Mouse (Mus musculus): ENCODE results near the gene Gldc.
"Not testable (repeated sequence)": the region's sequence is repeated elsewhere in the genome, so short reads cannot be mapped to it uniquely, and the experiment has no call there.

Gene Gldc

DNA sequence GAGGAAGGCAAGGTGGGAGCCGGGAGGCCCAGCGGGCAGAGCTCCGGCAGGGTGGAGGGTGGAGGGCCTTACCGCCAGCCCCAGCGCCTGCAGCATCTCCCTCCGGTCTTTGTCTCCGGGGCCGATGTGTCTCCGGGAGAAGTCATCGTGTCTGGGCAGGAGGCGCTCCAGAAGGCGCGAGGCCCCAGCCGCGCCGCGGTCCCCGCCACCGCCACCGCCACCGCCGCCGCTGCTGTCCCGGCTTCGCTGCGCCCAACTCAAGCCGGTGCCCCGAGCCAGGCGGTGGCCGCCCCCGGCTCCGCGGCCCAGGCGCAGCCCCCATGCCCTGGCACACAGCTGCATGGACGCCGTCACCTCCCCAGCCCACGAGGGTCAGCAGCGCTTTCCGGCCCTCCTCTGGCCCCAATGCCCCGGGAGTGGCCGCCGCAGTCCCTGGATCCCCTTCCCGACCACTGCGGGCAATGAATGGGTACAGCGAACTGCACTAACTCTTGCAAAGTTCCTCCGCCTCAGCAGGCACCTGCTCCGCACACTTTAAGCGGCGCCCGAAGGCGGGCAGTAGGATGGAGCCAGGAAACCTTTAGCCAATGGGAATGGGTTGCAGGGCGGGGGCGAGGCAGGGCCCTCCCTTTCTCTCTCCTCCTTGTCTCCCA lies at the start of gene Gldc:
Gldc (minus strand) TSS at position 511 of the 653 bp plus-strand sequence.
- DNase-seq (ENCODE audit: low spot score in 2 of 2) = peak; percentile 42 to 66

DNA sequence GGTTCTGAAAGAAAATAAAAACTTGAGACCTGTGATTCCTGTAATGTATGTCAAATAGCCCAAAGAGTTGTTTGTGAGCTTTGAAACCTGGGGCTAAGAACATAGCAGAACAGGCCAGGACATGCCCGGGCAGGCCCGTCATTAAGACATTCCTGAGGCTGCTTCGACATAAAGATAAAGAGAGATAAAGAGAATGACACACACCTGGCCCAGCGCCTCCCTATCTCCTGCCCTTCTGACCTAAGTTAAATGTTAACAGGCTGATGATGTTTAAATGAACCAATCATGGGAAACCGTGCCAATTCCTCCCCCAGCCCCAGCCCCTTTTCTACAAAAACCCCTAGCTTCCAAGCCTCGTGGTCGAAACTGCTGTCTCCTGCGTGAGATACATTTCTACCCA lies 47.4 kb upstream of the Gldc start:
- DNase-seq (ENCODE audit: low spot score in 2 of 2) = not testable (repeated sequence)

DNA sequence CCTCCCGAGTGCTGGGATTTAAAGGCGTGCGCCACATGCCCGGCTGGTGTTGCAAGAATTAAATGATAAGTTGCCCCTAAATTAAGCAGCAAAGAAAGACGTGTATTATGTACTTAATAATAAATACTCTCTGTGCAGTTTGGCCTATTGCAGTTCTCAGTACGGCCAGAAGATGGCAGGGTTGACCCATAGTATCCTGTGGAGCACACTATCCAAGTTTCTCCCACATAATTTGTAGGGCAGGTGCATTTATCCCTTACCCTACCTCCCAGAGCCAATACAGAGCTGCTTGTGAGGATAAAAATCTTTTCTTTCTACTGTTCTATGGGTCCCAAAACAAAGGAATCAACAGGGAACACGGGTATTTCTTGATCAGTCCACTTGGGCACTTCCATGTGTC lies 42.1 kb upstream of the Gldc start:
- DNase-seq (ENCODE audit: low spot score in 2 of 2) = peak; percentile 41 to 69

DNA sequence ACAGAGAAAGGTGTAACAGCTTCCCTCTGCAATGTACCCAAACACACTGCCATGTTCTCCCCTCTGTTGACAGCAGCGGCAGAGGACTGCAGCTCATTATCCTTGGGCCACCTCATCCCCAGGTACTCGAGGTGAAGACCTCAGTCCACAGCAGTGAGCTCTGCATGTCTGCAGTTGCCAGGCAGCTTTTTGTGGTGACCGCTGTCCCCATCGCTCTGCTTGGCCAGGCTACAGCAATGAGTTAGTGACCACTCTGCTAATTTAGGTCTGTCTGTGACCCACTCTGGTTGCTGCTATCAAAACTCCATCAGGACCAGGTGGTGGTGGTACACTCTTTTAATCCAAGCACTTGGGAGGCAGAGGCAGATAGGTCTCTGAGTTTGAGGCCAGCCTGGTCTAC lies 41.0 kb upstream of the Gldc start:
- no peak for DNase-seq (ENCODE audit: low spot score in 2 of 2)

DNA sequence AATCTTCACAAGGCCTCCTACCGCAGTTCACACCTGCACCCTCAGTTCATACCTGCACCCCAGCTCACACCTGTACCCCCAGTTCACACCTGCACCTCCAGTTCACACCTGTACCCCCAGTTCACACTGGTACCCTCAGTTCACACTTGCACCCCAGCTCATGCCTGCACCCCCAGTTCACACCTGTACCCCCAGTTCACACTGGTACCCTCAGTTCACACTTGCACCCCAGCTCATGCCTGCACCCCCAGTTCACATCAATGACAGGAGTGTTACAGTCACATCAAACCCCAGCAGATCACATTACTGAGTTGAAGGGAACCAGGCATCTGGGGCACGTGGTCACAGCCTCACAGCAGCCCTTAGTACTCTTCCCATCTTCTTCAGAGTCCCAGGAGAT lies 40.5 kb upstream of the Gldc start:
- not testable (repeated sequence) for DNase-seq (ENCODE audit: low spot score in 2 of 2)

DNA sequence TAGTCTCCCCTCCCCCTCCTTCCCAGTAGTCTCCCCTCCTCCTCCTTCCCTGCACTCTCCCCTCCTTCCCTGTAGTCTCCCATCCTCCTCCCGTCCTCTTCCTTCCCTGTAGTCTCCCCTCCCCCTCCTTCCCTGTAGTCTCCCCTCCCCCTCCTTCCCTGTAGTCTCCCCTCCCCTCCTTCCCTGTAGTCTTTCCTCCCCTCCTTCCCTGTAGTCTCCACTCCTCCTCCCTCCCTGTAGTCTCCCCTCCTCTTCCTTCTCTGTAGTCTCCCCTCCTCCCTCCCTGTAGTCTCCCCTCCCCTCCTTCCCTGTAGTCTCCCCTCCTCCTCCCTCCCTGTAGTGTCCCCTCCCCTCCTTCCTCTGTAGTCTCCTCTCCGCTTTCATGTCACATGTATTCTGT lies 38.8 kb upstream of the Gldc start:
- no peak for DNase-seq (ENCODE audit: low spot score in 2 of 2)

DNA sequence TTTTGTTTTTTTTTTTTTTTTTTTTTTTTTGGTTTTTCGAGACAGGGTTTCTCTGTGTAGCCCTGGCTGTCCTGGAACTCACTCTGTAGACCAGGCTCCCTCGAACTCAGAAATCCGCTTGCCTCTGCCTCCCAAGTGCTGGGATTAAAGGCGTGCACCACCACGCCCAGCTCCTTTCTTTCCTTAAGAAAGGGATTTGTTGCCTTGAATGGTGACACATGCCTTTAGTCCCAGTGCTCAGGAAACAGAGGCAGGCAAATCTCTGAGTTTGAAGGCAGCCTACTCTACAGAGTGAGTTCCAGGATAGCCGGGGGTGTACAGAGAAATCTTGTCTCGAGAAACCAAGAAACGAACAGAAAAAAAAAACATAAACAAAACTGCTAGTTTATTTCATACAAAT lies 33.8 kb upstream of the Gldc start:
- not testable (repeated sequence) for DNase-seq (ENCODE audit: low spot score in 2 of 2)

DNA sequence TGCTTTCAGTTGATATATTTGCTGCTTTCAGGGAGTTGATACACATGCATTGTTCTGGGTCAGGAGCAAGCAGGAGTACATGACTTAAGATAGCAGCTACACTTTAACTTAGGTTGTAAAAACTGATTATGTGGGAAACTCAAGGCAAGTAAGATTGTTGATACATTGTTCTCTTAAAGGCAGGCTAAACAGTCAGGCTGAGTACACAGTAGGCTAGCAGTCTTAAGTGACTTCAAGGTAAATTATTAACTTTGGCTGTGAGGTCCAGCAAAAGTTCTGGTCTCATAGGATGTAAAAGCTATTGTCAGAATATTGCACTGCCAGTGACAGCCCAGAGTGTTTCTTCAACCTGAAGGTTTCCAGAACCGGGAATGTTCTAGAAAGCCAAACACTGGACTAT lies 31.8 kb upstream of the Gldc start:
- DNase-seq (ENCODE audit: low spot score in 2 of 2) = no peak

DNA sequence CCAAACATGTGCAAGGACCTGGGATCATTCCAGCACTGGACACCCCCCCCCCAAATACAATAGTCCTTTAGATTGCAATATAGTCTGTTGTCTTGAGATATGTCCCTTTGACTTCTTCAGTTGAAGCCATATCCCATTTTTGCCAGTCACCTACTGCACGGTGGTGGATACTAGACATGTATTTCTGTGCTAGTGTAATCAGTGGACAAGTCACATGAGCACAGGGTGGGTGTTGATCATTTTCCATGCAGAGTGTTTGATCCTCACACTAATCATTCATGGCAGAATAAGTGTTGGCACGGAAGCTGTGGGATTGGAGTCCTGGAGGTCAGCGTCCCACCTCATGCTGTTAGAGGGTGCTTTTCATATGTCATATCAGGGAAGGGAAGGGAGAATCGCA lies 30.6 kb upstream of the Gldc start:
- no peak for DNase-seq (ENCODE audit: low spot score in 2 of 2)

DNA sequence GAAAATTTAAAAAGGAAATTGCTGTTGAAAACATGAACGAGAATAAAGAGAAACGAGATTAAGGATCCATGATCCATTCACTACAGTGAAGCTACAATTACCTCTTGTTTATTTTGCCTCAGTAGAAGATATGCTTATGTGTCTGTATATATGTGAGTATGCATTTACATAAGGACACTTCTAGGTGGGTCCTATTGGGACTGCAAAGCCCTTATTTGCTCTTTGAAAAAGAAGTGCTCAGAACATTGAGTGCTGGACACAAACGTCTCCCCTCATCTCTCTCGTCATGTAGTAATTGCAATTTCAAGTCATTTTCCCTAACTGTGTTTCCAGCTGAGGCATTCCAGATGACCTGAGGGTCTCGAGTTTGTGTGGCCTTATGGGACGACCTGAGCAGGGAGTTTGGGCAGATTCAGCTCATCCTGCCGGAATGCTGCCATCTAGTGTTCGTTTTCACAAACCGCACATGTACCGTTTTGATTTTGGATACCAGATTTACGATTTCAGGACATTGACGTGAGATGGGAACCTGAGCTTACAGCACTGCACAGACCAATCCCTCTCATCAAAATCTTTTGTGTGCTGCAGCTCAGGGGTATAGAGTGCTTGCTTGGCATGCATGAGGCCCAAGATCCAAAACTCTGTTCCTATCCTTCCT lies 30.1 kb upstream of the Gldc start:
- peak in 1 of 2 experiments; percentile 41 for DNase-seq (ENCODE audit: low spot score in 2 of 2)

DNA sequence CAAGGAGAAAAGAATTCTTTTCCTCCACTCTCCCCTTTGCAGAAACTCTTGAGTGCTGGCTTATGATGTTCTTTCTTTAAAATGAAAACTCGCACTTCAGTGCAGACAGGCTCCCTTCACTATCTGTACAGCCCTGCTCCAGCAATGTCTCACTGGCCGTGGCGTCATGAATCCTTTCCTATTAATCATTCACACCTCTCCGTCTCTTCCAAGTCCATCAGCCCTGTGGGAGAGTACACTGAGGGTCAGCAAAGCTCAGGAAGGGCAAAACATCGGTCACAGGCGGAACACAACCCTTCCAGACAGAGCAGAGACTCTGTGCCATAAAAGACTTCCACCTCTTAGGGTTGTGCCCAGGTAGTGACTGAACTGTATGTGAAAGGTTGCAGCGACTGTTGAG lies 26.9 kb upstream of the Gldc start:
- DNase-seq (ENCODE audit: low spot score in 2 of 2) = no peak

DNA sequence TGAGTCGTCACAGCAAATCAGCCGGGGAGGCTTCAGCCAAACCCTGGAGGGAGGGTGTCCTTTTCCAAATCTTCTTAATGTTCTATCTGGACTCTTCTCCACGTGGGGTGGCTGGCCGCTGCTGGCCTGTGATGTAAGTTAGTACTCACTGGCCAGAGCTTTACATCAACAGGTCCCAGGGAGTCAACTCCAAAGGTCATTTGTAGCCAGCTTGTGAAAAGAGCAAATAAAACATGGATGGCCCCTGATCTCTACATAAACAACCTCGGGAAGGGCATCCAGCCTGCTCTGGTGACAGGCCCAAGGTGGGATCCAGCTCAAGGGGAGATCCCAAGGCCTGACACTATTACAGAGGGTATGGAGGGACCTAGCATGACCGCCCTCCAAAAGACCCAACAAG lies 19.8 kb upstream of the Gldc start:
- DNase-seq (ENCODE audit: low spot score in 2 of 2) = no peak

DNA sequence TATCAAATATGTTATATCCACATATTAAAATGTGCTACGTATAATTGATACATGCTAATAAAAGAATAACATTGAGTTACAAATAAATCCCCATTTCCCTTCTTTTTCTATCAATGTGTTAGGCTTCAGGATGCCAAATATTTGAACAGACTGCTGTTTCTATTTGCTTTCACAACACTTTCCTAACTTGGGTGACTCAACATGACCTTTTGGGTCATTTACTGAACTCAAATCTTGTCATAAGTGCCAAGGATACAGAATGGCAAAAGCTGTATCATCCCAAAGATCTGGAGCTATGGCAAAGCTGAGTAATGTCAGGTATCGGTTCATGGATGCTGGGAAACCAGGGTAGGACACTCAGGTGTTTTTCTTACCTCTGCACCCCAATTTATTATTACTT lies 12.0 kb upstream of the Gldc start:
- no peak for DNase-seq (ENCODE audit: low spot score in 2 of 2)

DNA sequence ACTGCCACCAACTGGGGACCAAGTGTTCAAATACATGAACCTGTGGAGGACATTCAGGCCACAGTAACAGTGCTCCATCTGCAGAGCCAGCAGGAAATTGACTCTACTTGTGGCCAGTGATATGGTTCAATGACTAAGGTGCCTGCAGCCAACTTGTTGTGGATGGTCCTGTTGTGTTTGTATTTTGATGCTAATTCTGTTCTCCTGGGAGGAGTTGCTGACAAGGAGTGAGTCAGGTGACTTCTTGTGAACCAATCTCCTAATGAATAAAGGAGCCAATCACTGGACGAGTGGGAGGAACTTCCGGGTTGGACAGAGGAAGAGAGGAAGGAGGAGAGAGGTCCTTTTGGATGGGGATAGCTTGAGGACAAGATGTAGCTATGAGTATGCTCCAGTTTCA lies 10.3 kb upstream of the Gldc start:
- no peak for DNase-seq (ENCODE audit: low spot score in 2 of 2)

DNA sequence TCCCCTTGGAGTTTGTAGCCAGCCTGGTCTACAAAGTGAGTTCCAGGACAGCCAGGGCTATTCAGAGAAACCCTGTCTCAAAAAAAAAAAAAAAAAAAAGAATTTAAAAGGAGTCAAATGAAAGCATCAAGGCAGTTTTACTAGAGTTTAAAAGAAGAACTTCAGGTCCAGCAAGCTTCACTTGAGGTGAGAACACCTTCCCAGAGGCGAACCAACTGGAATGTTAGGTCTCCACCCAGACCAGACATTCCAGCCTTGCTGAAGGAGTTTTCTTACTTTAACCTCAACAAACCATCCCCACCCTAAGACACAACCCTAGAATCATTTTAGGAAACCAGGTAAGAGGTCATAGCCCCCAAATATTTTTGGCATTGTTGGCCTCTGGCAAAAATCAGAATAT lies 4.8 kb upstream of the Gldc start:
- no peak for DNase-seq (ENCODE audit: low spot score in 2 of 2)

DNA sequence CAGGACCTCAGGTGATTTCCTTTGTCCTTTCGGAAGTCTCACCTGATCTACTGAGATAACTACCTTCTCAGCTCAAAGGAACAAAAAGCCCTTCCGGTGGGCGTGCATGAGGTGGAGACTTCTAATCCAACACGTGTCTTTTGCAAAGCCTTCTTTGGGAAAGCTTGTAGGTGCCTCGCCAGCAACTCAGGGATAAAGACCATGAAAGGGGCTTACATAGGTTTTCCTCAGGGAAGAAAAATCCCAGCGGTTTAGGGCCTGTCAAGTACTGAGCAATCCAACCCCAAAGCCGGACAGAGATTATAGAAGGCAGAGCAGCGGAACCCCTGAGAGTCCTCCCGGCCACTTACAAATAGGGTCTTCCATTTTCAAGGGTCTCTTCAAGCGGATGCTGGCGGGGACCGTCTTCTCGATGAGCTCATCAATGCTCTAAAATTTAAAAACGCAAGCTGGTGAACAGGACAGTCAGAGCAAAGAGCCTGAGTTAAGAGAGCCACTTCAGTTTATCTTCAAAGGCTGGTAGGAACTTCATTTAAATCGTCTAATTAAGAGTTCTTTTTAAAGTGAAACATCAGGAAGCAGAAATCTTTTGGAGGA lies 1.1 kb downstream of the Gldc start:
- no peak for DNase-seq (ENCODE audit: low spot score in 2 of 2)

DNA sequence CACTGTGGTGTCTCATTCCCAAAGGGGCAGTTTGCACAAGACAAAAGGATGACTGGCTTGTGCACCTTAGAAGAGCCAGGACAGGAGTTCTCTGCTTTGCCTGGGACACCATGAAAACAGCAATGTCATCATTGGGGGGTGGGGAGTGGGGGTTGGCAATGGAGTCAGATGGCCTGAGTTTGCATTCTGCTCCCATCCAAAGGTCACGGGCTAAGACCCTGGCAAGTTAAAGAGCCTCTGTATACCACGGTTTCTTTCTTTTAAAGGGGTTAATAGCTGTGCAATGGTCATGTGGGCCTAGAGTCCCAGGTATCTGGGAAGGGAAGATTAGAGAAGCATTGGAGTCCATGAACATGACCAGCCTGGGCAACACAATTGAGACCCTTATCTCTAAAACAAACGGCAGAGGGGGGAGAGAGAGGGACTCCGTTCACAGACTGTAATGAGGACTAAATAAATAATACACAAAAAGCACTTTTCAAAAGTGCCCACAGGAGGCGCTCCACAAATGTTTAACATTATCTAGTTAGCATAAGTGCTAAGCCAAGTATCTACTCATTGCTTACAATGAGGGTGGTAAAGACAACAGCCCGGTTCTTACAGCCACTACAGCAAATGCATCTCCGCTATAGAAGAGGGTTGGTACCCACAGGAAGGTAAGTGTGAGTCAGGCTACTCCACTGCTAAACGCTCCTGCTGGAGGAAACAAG lies 3.7 kb downstream of the Gldc start:
- DNase-seq (ENCODE audit: low spot score in 2 of 2) = no peak

DNA sequence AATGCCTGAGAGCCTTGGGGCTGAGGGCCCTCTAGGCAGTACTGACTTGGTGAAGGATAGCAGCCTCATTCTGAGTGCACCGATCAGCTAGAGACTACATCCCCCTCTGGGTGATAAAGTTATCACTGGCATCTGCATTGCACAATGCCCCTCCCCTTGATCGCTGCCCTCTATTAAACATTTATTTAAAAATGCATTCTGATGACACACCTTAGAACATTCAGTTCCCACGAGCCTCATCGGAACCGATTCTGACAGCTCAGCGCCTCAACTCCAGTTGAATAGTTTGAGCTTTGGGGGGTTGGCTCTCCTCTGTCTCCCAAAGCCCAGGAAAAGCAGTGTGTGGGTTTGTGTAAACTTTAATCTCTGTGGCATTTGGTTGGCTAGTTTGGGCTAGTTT lies 4.9 kb downstream of the Gldc start:
- no peak for DNase-seq (ENCODE audit: low spot score in 2 of 2)

DNA sequence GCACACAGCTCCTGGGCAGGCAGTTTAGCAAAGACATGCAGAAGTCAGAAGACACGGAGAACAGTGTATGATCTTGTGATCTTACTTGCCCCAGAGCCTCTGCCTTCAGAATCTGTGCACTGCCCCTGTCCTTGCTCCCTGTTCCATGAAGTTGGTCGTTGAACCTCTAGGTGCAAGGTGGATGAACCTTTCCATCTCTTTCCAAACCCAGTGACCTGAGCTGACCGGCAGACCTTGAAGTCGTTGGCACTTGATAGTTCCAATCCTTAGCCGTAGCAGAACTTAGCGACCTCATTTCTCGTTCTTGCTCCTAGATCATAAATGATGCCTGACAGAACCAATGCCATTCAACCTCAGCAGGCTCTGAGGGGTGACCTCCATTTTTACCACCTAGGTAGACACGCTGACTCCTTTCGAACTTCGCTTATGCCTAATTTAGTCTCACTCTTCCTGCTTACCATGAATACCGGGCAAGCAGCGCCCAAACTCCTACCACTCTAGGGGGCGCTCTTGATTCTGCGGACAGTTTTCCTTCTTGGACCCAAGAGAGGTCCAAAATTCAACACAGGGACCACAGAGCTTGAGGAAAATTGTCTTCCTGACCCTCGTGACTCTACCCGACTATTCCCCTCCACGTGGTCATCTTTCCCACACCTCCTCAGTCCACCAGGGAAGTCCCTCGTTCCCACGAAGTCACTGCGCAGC lies 8.3 kb downstream of the Gldc start:
- no peak for DNase-seq (ENCODE audit: low spot score in 2 of 2)

DNA sequence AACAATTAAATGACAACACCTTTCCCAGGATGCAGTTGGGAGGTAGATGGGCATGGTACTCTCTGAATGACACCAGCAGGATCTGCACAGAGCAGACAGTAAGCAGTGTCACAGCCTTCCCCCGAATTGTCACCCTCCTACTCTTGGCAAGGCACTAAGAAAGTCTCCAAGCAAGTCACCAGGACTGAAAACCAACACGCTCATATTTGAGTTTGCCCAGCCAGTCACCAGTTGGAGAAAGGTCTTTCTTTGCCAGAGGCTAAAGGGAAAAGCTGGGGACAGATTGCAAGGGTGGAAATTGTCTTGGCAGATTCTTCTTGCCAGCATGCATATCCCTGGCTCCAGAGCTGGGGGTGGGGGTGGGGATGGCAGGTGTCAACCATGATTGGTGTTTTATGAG lies 11.0 kb downstream of the Gldc start:
- DNase-seq (ENCODE audit: low spot score in 2 of 2) = no peak

DNA sequence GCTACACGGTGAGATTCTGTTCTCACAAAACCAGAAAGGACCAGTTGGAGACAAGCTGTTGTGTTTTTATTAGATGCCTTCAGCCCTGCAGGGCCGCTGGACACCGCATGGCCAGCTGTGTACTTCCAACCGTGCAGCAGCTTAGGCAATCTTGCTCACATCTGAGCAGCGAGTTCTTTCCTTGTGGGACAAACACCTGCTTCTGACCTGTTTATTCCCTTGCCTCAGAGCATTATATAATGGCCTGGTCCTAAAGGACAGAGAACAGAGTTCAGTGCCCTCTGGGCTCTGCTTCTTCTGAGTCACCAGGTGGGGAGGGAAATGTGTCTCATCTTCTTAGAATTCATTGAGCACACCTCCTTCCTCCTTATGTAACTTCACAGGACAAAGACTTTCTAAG lies 12.4 kb downstream of the Gldc start:
- no peak for DNase-seq (ENCODE audit: low spot score in 2 of 2)

DNA sequence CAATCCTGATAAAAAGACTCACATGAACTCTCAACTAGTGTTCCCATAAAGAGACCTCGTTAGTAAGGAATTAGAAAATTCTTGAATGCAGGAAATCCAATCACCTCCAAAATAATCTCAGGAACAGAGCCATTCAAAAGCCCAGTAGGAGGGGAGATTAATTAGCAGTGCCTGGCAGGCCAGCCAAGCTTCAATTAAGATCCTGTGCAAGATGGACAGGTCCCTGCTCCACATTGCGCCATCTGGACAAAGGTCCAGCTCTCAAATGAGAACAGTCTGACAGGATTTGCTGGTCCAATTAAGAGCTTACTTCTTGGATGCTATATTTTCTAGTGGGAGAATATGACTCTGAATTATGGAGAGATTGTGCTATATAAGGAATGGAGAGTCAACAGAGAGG lies 15.2 kb downstream of the Gldc start:
- DNase-seq (ENCODE audit: low spot score in 2 of 2) = peak in 1 of 2 experiments; percentile 29
